In the genomic region with DNA sequence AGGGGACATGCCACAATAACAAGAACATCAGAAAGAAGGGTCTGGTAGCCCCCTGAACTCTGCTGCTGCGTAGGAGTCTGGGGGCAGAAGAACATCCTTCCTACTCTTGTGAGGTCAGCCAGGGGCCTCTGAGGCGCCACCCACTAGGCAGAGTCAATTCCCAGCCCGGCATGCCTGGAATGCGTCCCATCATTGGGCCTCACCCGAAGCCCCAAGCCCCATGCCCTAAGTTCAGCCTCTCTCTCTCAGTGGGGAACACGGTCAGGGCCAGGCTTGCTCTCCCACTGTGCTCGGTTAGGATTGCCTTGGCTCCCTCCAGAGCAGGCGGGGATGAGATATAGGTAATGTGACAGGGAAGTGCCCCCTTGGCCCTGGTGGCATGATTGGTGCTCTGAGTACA, we compare ENCODE assay signal across 12 mouse cellular contexts. TPM values are rescaled to one million over a fixed set of nuclear protein-coding genes. Genes with fewer than 3 reads are reported as not detected.
DNase-seq lines count a peak whose midpoint lies in the region; ATAC-seq and TF ChIP-seq lines count a peak whose summit lies in the region.
"Had no signal": no experiment of that assay in that cellular context is flagged by ENCODE, and none has a peak within 500 bp of the region (broad histone marks: within the 10 kb centered on the region; RNA-seq: fewer than 3 reads in every experiment).

No protein-coding gene starts in this region.

- no peak for TF ChIP-seq CTCF in lung, embryonic 14.5 days (IDR thresholded peaks at IDR 0.05; ENCODE audit: low read depth)

- H3K27me3 ChIP-seq in forebrain, embryonic 10.5 days (ENCODE audit: poor library complexity, severe bottlenecking): no peaks in the 10 kb centered on the region
- no peaks in the 10 kb centered on the region for H3K27me3 ChIP-seq in forebrain, embryonic 14.5 days (replicated peaks; ENCODE audit: control insufficient read depth, insufficient read depth, low read length)
- no peaks in the 10 kb centered on the region for H3K27me3 ChIP-seq in lung, embryonic 14.5 days (ENCODE audit: insufficient read depth, low read length)
- no peaks in the 10 kb centered on the region for H3K27me3 ChIP-seq in embryonic facial prominence, embryonic 13.5 days

- ATAC-seq in forebrain, embryonic 14.5 days: no peak
- peak; percentile 81 for ATAC-seq in lung, embryonic 14.5 days (ENCODE audit: insufficient read depth)
- ATAC-seq in embryonic facial prominence, embryonic 13.5 days (ENCODE audit: insufficient number of reproducible peaks, insufficient read depth, low FRiP score, low TSS enrichment, low read depth): no peak

- peaks cover 41% of the 10 kb centered on the region for H3K4me1 ChIP-seq in forebrain, embryonic 10.5 days
- H3K4me1 ChIP-seq in forebrain, embryonic 14.5 days (ENCODE audit: control insufficient read depth, insufficient read depth, low read length): no peaks in the 10 kb centered on the region
- peaks cover 24% of the 10 kb centered on the region for H3K4me1 ChIP-seq in lung, embryonic 14.5 days (ENCODE audit: insufficient read depth)
- H3K4me1 ChIP-seq in embryonic facial prominence, embryonic 13.5 days: peaks cover 37% of the 10 kb centered on the region

- H3K4me2 ChIP-seq in forebrain, embryonic 14.5 days (ENCODE audit: low read length): no peak overlapping the region
- H3K4me2 ChIP-seq in lung, embryonic 14.5 days: peak overlapping the region; percentile 13; the same call in 1 of the 2 replicates
- H3K4me2 ChIP-seq in embryonic facial prominence, embryonic 13.5 days: no peak overlapping the region; the same call in 1 of the 2 replicates

- H3K9me3 ChIP-seq in forebrain, embryonic 10.5 days: no peaks in the 10 kb centered on the region
- H3K9me3 ChIP-seq in forebrain, embryonic 14.5 days (replicated peaks; ENCODE audit: control insufficient read depth, low read length): no peaks in the 10 kb centered on the region
- no peaks in the 10 kb centered on the region for H3K9me3 ChIP-seq in lung, embryonic 14.5 days (ENCODE audit: low read depth, low read length)
- H3K9me3 ChIP-seq in embryonic facial prominence, embryonic 13.5 days: no peaks in the 10 kb centered on the region

- WGBS in forebrain, embryonic 10.5 days: 14% methylated on average over 8 of the region's 8 CpGs
- 17% methylated on average over 8 of the region's 8 CpGs for WGBS in forebrain, embryonic 14.5 days
- WGBS in lung, embryonic 14.5 days: 6% methylated on average over 8 of the region's 8 CpGs
- WGBS in embryonic facial prominence, embryonic 13.5 days: 7% methylated on average over 8 of the region's 8 CpGs

- peak overlapping the region; percentile 20; the same call in 1 of the 2 replicates for H3K4me3 ChIP-seq in forebrain, embryonic 10.5 days
- no peak overlapping the region for H3K4me3 ChIP-seq in forebrain, embryonic 14.5 days (ENCODE audit: low read depth, low read length)
- H3K4me3 ChIP-seq in lung, embryonic 14.5 days (ENCODE audit: low read depth, low read length): no peak overlapping the region
- H3K4me3 ChIP-seq in embryonic facial prominence, embryonic 13.5 days: no peak overlapping the region

- DNase-seq in forebrain, embryonic 10.5 days (ENCODE audit: extremely low spot score, low spot score): peak; percentile 26
- DNase-seq in forebrain, embryonic 14.5 days (ENCODE audit: low spot score): no peak
- peak; percentile 77 for DNase-seq in lung, embryonic 14.5 days
- DNase-seq in lung, adult 18-20 months: no peak
- DNase-seq in mesoderm, embryonic 11.5 days (ENCODE audit: low read depth, low spot score): peak; percentile 72
- no peak for DNase-seq in urinary bladder, postnatal 36 days (ENCODE audit: low spot score in 2 of 2)
- DNase-seq in frontal cortex, postnatal 14 days (ENCODE audit: low spot score in 2 of 2): no peak
- DNase-seq: cerebellum, adult 9-11 months; right cerebral cortex, postnatal 25 days had no signal

- no peak overlapping the region for H3K9ac ChIP-seq in forebrain, embryonic 14.5 days (ENCODE audit: low read length)
- H3K9ac ChIP-seq in lung, embryonic 14.5 days: peak overlapping the region; percentile 1; the same call in 1 of the 2 replicates
- 0 out of 2 replicates have a peak overlapping the region, but pooled peaks have one; percentile 36 for H3K9ac ChIP-seq in embryonic facial prominence, embryonic 13.5 days

- H3K36me3 ChIP-seq in forebrain, embryonic 10.5 days (replicated peaks): no peaks in the 10 kb centered on the region
- H3K36me3 ChIP-seq in forebrain, embryonic 14.5 days (ENCODE audit: control insufficient read depth, insufficient read depth, low read length): no peaks in the 10 kb centered on the region
- no peaks in the 10 kb centered on the region for H3K36me3 ChIP-seq in lung, embryonic 14.5 days (ENCODE audit: insufficient read depth)
- H3K36me3 ChIP-seq in embryonic facial prominence, embryonic 13.5 days: no peaks in the 10 kb centered on the region

- peak overlapping the region; percentile 74 for H3K27ac ChIP-seq in forebrain, embryonic 10.5 days
- H3K27ac ChIP-seq in forebrain, embryonic 14.5 days (ENCODE audit: low read depth, low read length): no peak overlapping the region
- H3K27ac ChIP-seq in lung, embryonic 14.5 days (ENCODE audit: low read depth): peak overlapping the region; percentile 77; the same call in 1 of the 2 replicates
- peak overlapping the region; percentile 44; the same call in 1 of the 2 replicates for H3K27ac ChIP-seq in embryonic facial prominence, embryonic 13.5 days

RNA-seq across cellular contexts. Expression of gene Prss38, which starts 9.7 kb away (rescaled TPM):
- polyA plus RNA-seq in forebrain, embryonic 10.5 days (2016; fragmentation: Nextera tagmentation; extraction: Ambion mirVana): not detected in 2 replicates
- polyA plus RNA-seq in forebrain, embryonic 14.5 days (2014; fragmentation: Nextera tagmentation; extraction: Ambion mirVana): not detected in 2 replicates
- polyA plus RNA-seq in lung, embryonic 14.5 days (2014; fragmentation: Nextera tagmentation; extraction: Ambion mirVana): not detected in 2 replicates
- not detected in 2 replicates for polyA plus RNA-seq in embryonic facial prominence, embryonic 13.5 days (2015; fragmentation: Nextera tagmentation; extraction: Ambion mirVana)
- polyA plus RNA-seq: gonadal fat pad, adult 2 months; midbrain, postnatal 0 days had no signal

Comparison
In these comparisons a context has a peak if more than half of its experiments do, and no peak if none do; other contexts are left out.
1. DNase-seq: peak in forebrain, embryonic 10.5 days (single experiment), lung, embryonic 14.5 days (single experiment) and mesoderm, embryonic 11.5 days (single experiment); none in forebrain, embryonic 14.5 days (single experiment), lung, adult 18-20 months (0 of 2), urinary bladder, postnatal 36 days (0 of 2) and frontal cortex, postnatal 14 days (0 of 2).